Mouse (Mus musculus) layer of hippocampus, adult 18-20 months (tissue): Measurements from ENCODE around the gene Slc34a1. TPM values are rescaled to one million over a fixed set of nuclear protein-coding genes. Genes with fewer than 3 reads are reported as not detected.

Source experiments
- DNase-seq, 2 experiments: peaks; one replicate each; pipeline ENCODE4 v3.0.0; 2022; ENCODE audit warnings: low spot score in 2 of 2
- total RNA-seq, 2 experiments: library from RNA; stranded (reverse); gene quantifications; 2 replicates each; pipeline ENCODE4 v1.2.3; 2021

Gene Slc34a1
- total RNA-seq, 2 experiments from 2014 or later, result not detected

DNA sequence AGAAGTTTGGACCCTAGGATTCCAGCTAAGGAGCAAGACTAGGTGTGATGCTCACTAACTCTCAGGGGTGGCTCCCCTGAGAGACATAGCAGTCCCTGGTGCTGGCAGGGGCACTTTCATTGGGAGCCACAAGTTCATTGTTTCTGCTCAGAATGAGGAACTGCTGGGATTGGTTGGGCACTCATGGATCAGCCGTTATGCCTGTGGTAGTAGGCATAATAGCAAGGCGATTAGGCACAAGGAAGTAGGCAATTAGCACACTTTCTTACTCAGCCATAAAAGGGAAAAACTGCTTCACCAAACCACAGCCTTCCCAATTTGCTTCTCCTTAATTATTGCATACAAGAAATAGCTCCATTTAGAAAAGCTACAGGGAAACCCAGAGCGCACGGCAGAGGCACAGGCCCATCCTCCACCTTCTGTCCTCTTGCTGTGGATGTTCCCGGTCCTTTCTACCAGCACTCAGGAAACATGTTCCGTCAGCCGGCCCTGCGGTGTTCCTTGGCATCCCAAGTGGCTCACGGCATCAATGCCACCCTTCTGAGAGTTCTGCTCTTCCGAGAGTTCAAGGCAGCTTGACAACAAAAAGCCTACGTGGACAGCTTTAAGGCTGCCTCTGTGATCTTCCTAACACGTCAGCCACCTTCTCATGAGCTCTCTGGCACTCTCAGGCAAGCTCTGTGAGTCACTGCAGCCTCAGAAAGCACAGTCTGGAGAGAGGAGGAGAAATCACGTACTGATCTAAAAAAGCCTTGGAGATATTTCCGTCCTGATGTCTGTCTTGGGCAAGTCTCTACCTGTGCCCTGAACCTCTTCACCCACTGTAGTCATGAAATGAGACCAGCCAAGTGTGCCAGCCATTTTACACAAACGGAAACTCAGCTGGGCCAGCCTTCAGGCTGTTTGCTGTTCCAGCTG lies 6.2 kb downstream of the Slc34a1 start:
- DNase-seq, result peak in 1 of 2 experiments; percentile 65

DNA sequence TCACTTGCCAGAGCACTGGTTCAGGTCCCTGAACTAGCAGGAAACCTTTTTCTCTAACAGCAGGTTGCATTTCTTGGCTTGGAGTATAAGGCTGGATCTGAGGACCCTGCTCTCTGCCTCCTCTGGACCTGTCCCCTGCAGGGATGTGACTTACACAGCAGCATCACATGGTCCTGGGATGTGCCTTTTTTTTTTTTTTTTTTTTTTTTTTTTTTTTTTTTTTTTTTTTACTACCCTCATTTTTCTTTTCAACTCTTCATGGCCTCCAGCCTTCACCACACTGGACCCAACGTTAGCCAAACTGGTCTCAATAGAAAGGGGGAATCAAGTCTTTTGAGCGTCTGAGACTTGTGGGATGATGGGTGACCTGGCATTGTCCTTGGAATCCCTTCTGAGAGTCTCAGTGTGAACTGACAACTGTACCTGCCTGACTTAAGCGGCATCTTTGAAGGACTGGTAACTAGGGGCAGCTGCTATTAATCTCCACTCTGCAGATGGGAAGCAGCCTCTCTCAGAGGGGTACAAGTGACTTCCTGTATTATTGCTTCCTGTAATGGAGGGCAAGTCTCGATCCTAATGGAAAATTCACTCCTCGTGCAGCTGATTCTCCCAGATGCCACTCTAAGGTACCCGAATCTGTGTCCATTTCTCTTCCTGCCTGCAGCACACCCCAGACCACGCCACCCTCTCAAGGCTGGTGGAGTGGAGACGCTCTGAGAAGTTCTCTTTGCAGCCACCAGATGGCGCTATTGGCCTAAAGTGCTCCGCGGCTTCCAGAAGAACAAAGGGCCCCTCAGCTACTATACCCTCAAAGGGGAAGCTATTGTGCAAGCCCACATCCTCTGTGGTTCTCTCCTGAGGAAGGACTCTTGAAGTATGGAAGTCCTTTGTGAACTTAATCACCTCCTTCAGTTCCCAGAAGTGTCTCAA lies 7.1 kb downstream of the Slc34a1 start:
- DNase-seq, result peak; percentile 61 to 87

DNA sequence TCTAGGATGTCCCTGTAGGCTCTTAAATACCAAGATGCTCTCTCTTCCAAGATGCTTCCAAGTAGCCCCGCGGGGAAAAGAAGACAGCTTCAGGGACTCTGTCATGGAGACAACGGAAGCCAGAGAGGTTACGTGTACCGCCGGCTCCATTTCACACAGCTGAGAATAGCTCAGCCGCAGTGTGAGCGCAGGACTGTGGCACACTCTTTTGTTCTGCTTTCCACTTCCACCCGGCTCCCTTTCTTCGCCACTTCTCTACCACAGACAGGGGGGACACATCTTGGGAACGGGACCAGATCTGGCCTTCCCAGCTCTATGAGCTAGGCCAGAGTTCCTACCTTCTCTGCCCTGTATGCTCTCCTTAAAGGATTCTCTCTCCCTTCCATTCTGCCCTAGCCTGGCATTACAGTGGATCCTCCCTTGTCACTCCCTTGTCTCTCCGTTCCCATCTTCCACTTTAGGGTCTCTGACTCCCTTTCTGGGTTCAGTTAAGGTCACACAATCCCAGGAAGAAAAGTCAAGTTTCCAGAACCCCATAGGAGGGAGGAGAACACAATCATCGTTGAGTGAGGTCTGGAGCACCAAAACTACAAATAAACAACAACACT lies 7.9 kb downstream of the Slc34a1 start:
- no peak for DNase-seq

DNA sequence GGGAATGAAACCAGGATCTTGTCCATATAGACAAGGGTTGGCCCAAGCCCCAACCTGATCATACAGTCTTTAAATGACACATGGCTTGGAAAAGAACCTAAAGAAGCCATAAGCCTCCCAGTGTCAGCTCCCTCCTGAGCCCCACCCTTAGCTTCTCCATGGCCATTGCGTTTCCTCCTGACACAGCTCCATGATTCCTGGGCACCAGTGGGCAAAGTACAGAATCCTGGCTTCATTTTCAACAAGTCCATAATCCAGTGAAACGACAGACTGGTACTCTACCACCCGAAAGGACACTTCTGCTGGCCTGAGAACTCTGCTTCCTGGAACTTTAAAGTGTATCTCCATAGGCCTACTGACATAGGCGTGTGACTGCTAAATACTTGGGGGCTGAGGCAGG lies 9.4 kb downstream of the Slc34a1 start:
- DNase-seq, result no peak

DNA sequence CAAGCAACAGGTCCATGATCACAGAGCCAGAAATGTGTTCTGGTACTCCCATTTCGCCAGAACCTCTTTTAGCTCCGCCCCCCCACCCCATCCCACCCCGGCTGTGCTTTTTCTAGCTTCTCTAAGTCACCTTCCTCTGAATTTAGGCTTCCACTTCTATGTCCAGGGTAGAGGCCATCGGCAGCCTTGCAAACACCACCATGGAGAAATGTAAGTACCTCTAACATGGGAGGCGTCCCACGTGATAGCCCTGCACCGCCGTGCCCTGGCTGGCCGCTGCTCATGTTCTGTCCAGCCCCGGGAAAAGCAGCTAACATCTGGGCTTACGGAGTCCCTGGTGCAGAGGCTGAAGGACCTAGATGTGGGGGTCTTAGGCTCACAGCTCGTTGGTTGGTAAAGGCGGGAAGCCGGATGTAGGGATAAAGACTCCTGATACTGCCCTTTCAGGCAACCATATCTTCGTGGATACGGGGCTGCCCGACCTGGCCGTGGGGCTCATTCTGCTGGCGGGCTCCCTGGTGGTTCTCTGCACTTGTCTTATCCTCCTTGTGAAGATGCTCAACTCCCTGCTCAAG lies 10.6 kb downstream of the Slc34a1 start:
- DNase-seq, result no peak

DNA sequence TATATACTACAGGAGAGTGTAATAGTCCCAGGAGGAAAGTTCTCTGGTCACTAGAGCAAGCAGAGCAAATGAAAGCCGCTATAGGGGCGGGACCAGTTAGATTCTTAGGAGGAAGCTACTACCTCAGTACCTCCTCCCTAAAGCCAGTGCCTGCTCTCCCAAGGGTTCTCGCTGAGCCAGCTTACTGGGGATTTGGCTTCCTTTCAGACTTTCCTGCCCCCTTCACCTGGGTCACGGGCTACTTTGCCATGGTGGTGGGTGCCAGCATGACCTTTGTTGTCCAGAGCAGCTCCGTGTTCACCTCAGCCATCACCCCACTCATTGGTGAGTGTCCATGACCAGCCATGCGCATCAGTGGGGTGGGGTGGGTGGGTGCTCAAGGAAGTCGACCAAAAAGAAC lies 13.8 kb downstream of the Slc34a1 start:
- no peak for DNase-seq

DNA sequence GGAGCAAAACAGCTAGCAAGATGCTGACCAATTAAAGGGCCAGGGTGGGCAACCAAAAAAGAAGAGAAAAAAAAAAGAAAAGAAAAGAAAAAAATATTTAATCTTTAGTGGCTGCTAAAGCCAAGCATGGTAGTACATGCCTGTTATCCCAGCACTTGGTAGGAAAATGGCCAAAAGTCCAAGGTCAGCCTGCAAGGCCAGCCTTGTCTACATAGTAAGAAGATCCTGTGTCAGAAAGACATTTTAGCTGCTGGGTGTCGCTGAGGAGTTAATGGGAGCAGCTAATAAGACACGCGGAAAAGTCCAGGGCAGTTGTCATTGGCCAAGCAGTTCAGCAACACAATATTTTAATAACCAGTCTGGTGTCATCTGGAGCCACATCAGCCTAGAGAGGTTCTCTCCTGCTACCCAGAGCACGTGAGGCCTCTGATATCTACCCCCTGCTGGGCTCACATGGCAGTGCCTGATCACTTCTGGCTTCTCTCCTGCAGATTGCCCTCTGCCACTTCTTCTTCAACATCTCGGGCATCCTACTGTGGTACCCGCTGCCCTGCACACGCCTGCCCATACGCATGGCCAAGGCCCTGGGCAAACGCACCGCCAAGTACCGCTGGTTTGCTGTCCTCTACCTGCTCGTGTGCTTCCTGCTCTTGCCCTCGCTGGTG lies 14.8 kb downstream of the Slc34a1 start:
- no peak for DNase-seq

DNA sequence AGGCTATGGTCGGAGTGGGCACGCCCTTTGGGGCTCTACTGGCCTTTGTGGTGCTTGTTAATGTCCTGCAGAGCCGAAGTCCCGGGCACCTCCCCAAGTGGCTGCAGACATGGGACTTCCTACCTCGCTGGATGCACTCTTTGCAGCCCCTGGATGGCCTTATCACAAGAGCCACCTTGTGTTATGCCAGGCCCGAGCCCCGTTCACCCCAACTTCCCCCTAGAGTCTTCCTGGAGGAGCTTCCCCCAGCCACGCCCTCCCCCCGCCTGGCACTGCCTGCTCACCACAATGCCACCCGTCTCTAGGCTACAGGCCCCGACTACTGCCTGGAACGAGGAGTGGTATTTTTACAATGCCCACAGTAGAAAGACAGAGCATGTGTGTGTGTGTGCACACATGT lies 15.3 kb downstream of the Slc34a1 start:
- no peak for DNase-seq

DNA sequence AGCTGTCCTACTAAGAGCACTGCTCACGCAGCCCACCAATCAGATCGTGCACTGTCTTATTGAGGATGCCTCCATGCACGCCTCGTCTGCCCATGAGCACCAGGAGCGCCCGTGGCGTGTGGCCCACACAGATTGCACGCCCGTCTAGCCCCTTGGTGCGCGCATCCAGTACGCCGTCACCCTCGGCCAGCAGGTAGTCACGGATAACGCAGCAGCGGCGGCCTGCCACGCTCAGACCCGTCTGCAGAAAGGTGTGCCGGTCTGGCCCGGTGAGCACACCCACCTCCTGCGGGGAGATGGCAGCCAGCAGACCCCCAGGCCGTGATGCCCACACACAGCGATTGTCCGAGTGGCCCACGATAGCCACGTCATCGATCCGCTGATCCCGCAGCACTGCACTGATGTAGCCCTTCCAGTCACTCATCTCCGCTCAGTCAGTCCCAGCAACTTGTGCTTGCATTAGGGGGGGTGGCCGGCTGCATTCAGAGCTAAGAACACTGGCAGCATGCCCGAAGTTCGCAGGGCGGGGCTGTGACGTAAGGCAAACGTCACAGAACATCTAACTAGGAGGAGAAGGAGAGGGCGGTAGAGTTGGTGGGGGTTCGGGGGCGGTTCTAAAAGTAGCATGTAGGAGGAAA lies 16.9 kb downstream of the Slc34a1 start, which contains the start of gene Pfn3:
Gene Pfn3, minus strand, starts transcription at position 490 of the 638 bp plus-strand sequence.
- DNase-seq, result peak; percentile 62 to 78

DNA sequence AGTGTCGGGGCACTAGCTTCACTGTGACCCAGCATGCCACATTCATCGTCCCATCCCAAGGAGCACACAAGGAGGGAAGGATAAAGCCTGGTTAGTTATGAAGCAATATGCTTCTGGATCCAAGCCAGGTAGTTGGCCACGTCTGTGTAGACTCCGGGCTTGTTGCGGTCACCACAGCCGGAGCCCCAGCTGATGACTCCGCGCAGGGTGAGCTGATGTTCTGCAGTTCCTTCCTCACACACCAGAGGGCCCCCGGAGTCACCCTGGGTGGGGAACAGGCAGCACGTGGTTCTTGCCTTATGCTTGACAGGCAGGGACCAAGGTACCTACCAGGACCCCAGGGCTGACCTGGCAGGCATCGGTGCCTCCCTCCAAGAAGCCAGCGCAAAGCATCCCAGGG lies 20.0 kb downstream of the Slc34a1 start:
- DNase-seq, result peak; percentile 53 to 87

DNA sequence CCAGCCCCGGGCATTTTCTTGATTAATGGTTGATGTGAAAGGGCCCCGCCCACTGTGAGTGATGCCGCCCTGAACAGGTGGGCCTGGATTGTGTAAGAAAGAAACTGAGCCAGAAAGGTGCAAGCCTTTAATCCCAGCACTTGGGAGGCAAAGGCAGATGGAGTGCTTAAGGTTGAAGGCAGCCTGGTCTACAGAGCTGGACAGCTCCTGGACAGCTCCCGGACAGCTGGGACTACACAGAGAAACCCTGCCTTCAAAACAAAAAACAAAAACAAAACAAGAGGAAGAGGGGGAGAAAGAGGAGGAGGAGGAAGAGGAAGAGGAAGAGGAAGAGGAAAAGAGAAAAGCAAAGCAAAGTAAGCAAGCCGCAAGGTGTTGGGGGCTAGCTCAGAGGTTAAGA lies 21.2 kb downstream of the Slc34a1 start:
- no peak for DNase-seq

DNA sequence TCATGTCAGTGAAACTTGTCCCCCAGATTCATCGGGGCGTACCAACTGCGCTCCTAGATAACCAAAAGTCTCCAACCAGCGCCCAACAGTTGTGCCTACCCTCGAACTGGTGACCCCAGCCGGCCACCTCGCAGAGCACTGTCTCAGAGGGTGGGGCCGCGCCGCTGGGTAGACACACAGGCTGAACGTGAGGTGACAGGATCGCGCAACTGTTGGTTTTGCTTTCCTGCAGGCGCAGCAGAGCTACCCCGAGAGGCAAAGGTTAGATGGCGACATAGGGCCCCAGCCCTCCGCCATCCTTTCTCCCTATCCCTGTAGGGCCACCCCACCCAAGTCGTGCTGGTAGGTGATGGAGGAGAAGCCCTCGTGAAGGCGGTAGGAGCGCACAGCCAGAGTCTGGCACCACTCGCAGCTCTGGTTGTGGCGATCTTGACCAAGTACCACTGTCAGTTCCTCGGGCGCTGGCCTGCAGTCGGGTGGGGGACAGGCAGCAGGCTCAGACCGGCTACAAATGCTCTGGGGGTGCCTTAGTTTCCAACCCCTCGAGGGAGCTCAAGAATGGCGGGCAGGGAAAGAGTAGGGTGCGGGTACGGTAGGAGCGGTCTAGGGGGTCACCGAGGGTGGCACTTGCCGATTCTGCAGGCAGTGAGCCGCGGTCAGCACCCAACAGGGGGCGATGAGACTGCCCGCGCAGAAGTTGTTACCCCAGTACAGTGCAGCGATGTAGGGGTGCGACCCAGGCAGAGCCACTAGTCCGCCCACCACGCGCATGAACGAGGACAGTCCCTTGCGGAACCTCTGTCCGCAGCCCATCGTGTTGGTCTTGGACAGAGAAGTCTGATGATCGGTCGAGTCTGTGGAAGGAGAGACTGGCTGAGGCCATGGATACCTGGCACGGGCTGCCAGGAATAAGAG lies 22.3 kb downstream of the Slc34a1 start:
- DNase-seq, result no peak

DNA sequence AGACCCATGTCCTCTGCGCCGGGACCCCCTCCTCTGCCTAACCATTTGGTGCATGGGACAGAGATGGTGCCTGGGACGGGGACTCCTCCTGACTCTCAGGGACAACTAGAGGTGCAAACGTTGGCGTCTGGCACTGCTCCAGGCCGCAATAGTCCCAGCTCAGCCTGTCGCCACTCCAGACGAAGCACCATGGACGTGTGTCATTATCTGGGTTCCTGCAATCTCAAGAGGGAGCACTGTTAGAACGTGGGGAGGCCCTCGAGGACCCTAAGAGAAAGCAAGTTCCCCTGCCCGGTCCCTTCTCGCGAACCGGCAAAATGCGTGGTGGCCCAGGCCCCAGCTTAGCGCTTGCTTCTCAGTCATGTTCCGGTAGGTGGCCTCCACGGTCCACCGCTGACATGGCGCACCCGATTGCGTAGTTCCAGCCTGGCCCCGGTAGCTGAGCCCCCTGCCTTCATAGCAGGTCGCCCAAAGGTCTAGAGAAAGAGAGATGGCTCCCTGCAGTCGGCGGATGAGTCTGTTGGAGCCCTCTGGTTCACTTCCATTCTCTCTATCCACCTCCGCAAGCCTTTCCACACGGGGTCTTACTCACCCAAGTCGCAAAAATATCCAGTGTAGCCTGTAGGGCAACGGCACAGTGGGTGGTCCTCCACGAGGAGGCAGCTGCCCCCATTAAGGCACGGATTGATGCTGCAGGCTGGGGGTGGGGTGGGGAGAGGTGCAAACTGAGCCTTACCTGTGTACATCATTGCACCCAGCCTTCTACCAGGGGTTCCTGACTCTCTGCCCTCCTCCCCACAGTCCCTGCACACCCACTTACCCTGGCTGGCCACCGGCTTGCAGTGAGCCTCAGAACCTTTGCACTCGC lies 23.2 kb downstream of the Slc34a1 start:
- DNase-seq, result peak; percentile 39 to 71

DNA sequence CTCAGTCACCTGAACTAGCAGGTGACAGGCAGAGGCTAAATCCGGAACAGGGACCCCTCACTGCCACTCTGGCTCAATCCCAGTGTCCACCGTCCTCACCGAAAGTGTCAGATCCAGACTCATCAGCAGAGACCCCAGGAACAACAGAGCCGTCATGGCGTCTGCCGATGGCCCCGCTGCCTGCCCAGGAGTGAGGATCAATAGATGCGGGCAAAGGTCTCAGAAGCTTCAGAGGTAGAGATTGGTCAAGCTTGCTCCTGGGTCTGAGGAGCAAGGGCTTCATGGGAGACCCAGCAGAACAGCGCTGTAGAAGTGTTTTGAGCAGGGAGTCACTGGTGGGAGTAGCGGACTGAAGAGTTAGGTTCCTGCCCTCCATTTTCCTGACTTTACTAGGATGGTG lies 28.6 kb downstream of the Slc34a1 start, which contains the start of gene F12:
Gene F12, minus strand, starts transcription at position 181 of the 400 bp plus-strand sequence.
- no peak for DNase-seq

DNA sequence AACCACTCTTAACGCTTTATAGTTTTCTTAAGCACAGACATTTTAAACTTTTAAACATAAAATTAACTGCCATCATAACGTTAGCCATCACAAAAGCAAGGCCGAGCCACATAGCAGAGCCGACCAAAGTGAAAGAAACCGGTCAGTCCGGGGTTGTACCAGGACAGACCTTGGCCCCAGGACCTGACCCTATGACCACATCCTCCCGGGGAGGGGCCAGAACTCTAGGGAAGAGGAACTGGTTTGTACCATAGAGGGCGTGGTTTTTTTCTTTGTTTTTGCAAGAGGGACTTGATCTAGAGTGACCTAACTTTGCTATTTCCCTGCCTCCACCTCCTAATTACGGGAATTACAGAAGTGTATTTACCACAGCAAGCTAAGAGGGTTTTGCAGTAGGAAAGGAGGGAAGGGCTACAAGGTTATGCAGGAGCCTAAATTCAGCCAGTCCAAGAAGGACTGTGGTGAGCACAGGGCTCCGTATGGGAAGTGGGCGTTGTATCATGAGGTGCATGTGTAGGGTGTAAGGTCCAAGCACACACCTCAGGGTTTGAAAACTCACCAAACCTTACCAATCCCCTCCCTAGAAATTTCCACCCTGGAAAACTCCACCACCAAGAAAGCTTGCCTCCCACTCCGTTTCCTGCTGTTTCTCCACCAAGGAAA lies 31.4 kb downstream of the Slc34a1 start:
- DNase-seq, result no peak

DNA sequence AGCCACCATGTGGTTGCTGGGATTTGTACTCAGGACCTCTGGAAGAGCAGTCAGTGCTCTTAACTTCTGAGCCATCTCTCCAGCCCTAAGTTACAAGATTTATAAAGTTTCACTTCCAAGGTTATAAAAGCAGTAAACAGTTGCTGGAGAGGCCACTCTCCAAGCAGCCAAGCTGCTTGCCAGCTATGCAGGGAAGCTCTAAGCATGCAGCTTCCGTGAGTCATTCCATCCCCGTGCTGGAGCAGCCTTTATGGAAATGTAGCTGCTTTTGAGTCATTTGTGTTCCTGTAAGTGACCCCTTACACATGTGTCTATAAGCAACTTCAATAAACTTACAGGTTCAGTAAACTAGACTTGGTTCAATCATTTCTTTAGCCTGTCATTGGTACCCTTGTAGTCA lies 32.6 kb downstream of the Slc34a1 start:
- DNase-seq, result no peak
